Mouse (Mus musculus): Measurements from ENCODE around the gene Cpeb2.

The Cpeb2 gene

GRCm38 (mm10) chr5:43328579-43328978 is 95.6 kb downstream of the Cpeb2 start:
- DNase-seq: no peak

- no peak for DNase-seq
These were observed 97.3 kb downstream of the Cpeb2 start for GRCm38 (mm10) chr5:43330260-43330659.

GRCm38 (mm10) chr5:43334469-43334868 is 101.5 kb downstream of the Cpeb2 start:
- no peak for DNase-seq

GRCm38 (mm10) chr5:43337212-43337611 is 104.2 kb downstream of the Cpeb2 start:
- DNase-seq: no peak

- no peak for DNase-seq
These were observed 106.0 kb downstream of the Cpeb2 start for GRCm38 (mm10) chr5:43338771-43339475.
